Mouse (Mus musculus) limb, embryonic 12.5 days (tissue): ENCODE data around the gene Vmn1r69. TPM values are rescaled to one million over a fixed set of nuclear protein-coding genes. Genes with fewer than 3 reads are reported as not detected.

Source experiments
- ATAC-seq: fragments of 200-750 bp; cut with Nextera tagmentation; 2 replicates; pipeline ENCODE4 v1.8.0; 2017; ENCODE audit warnings: low read depth, moderate TSS enrichment; ENCODE audit not compliant: insufficient number of reproducible peaks, insufficient read depth, low FRiP score, low TSS enrichment
- H3K27ac ChIP-seq: fragments of 300-500 bp; sonication (generic); 2 replicates; pipeline ENCODE4 v1.5.1; 2016; ENCODE audit warnings: mild to moderate bottlenecking, moderate library complexity
- H3K27me3 ChIP-seq: fragments of 300-500 bp; sonication (generic); 2 replicates; pipeline ENCODE4 v1.6.1; 2016; ENCODE audit warnings: mild to moderate bottlenecking, moderate library complexity
- H3K36me3 ChIP-seq: fragments of 300-500 bp; sonication (generic); 2 replicates; pipeline ENCODE4 v1.6.1; 2016; ENCODE audit warnings: mild to moderate bottlenecking, moderate library complexity
- H3K4me1 ChIP-seq: fragments of 300-500 bp; sonication (generic); replicated peaks from 2 replicates; pipeline ENCODE4 v1.6.1; 2016
- H3K4me2 ChIP-seq: fragments of 300-500 bp; sonication (generic); 2 replicates; pipeline ENCODE4 v1.6.1; 2016; ENCODE audit warnings: mild to moderate bottlenecking, moderate library complexity
- H3K4me3 ChIP-seq: fragments of 300-500 bp; sonication (generic); replicated peaks from 2 replicates; pipeline ENCODE4 v1.5.1; 2016; ENCODE audit warnings: mild to moderate bottlenecking
- H3K9ac ChIP-seq: fragments of 300-500 bp; sonication (generic); replicated peaks from 2 replicates; pipeline ENCODE4 v1.6.1; 2016; ENCODE audit warnings: mild to moderate bottlenecking, moderate library complexity
- H3K9me3 ChIP-seq: fragments of 300-500 bp; sonication (generic); 2 replicates; pipeline ENCODE4 v1.6.1; 2016; ENCODE audit warnings: mild to moderate bottlenecking, moderate library complexity
- WGBS: fragments of 180-500 bp; shearing (Covaris S2); methylation state at CpG from one replicate; pipeline ENCODE4 v1.1.7; 2016; 5-methylcytosine and 5-hydroxymethylcytosine counted together
- polyA plus RNA-seq: library from polyadenylated mRNA; unstranded; fragments of >200 nt; fragmentation: Nextera tagmentation; extraction: Ambion mirVana; gene quantifications from 2 replicates; pipeline ENCODE4 v1.2.1, GENCODE M21; 2016

Gene Vmn1r69
- not detected in 2 replicates for polyA plus RNA-seq

GRCm38 (mm10) chr7:10613559-10613958 lies at the start of gene Vmn1r69:
Gene Vmn1r69 (minus strand): TSS chr7:10613659.
- Histone ChIP-seq H3K36me3 (no peaks in the 10 kb centered on the region), H3K4me2 (no peak within 1 kb of the TSS), H3K9me3 (peaks cover 24% of the 10 kb centered on the region), H3K4me1 (no peaks in the 10 kb centered on the region), H3K27me3 (no peaks in the 10 kb centered on the region), H3K4me3 (no peak within 1 kb of the TSS), H3K27ac (no peak within 1 kb of the TSS), H3K9ac (no peak within 1 kb of the TSS)
- no peak for ATAC-seq

DNA sequence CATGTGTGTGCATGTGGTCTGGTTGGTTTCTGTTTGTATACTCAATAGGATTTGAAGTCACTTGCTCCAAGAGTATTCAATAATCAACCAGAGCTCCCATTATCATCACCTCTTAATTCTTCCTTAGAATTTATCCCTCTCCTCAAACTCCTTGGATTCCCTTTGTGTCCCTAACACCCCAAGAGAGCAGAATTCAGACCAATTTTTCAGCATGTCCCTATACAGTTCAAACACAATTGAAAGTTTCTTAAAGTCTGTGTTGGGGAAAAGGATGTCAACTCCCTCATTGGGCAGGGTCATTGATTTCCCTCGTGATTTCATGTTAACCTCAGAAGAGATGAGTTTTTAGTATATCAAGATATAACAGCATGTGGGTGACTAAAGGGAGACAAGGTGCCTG lies 17.8 kb upstream of the Vmn1r69 start, which contains the start of gene Vmn1r70:
Gene Vmn1r70, plus strand, starts transcription at position 301 of the 400 bp plus-strand sequence.
- Histone ChIP-seq H3K27me3 (no peaks in the 10 kb centered on the region), H3K4me2 (no peak within 1 kb of the TSS), H3K4me3 (no peak within 1 kb of the TSS), H3K4me1 (no peaks in the 10 kb centered on the region), H3K36me3 (no peaks in the 10 kb centered on the region), H3K9me3 (peaks cover 36% of the 10 kb centered on the region), H3K9ac (no peak within 1 kb of the TSS), H3K27ac (no peak within 1 kb of the TSS)
- ATAC-seq, result no peak
- 77% methylated on average over 1 of the region's 1 CpGs for WGBS

GRCm38 (mm10) chr7:10558385-10558784 lies 55.1 kb downstream of the Vmn1r69 start, which contains the start of gene Vmn1r68:
Gene Vmn1r68 (minus strand): TSS chr7:10558485.
- H3K36me3 ChIP-seq, result no peaks in the 10 kb centered on the region
- no peaks in the 10 kb centered on the region for H3K27me3 ChIP-seq
- no peak within 1 kb of the TSS for H3K27ac ChIP-seq
- H3K4me2 ChIP-seq, result no peak within 1 kb of the TSS
- 70% methylated on average over 2 of the region's 2 CpGs for WGBS
- no peaks in the 10 kb centered on the region for H3K4me1 ChIP-seq
- no peak within 1 kb of the TSS for H3K4me3 ChIP-seq
- no peak for ATAC-seq
- no peak within 1 kb of the TSS for H3K9ac ChIP-seq
- H3K9me3 ChIP-seq, result peaks cover 4% of the 10 kb centered on the region; the same call in 1 of the 2 replicates

Other genes starting within 250 kb of the Vmn1r69 start
- not detected in 2 replicates for gene Vmn1r67, start 170.3 kb downstream of the Vmn1r69 start, polyA plus RNA-seq
- 32.4 TPM in 2 replicates for gene Zik1, start 118.3 kb downstream of the Vmn1r69 start, polyA plus RNA-seq
- not detected in 2 replicates for gene Vmn1r68, start 55.2 kb downstream of the Vmn1r69 start, polyA plus RNA-seq
- gene Vmn1r70, start 17.9 kb upstream of the Vmn1r69 start, polyA plus RNA-seq, result not detected in 2 replicates
- gene Nlrp4b, start 74.1 kb upstream of the Vmn1r69 start, polyA plus RNA-seq, result not detected in 2 replicates
- not detected in 2 replicates for gene Vmn1r71, start 140.7 kb upstream of the Vmn1r69 start, polyA plus RNA-seq